Mouse (Mus musculus) right cerebral cortex, adult 18-20 months (tissue): ENCODE results near the gene Gm20767.
"Not testable (repeated sequence)": the region's sequence is repeated elsewhere in the genome, so short reads cannot be mapped to it uniquely, and the experiment has no call there.

Experiments
- DNase-seq: peaks from one replicate; pipeline ENCODE4 v3.0.0; 2022; ENCODE audit warnings: mixed read lengths

The Gm20767 gene

DNA sequence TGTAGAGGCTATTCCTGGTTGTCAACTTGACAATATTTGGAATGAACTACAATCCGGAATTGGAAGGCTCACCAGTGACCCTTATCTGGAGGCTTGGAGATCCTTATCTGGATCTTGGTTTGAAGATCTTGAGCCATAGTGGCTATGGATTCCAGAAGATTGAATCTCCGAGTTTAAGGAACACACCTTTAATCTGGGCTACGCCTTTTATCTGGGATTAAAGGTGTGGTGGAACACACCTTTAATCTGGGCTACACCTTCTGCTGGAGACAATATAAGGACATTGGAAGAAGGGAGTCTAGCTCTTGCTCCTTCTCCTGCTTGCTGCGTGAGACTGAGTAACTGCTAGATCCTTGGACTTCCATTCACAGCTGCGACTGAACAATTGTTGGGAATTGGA is at the start of gene Gm20767:
Gm20767 (plus strand) TSS at position 301 of the 400 bp plus-strand sequence.
- not testable (repeated sequence) for DNase-seq

DNA sequence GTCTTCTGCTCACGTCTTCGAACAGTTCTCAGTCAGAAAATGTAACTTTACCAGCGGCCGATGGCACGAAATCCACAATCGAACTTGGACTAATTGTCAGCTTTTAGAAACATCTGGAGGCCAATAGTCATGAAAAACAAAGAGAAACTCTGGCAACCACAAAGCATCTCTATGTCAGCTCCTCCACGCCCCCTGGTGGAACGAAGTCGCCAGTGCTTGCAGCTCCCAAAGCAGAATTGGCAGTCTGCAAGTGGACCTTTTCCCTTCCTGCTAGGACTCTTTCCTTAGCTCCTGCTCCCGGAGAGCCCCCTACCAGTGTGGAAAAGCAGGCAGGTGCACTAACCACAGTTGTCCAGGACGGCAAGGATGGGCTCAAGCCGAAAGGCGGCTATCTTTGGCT is 47.1 kb upstream of the Gm20767 start:
- not testable (repeated sequence) for DNase-seq

DNA sequence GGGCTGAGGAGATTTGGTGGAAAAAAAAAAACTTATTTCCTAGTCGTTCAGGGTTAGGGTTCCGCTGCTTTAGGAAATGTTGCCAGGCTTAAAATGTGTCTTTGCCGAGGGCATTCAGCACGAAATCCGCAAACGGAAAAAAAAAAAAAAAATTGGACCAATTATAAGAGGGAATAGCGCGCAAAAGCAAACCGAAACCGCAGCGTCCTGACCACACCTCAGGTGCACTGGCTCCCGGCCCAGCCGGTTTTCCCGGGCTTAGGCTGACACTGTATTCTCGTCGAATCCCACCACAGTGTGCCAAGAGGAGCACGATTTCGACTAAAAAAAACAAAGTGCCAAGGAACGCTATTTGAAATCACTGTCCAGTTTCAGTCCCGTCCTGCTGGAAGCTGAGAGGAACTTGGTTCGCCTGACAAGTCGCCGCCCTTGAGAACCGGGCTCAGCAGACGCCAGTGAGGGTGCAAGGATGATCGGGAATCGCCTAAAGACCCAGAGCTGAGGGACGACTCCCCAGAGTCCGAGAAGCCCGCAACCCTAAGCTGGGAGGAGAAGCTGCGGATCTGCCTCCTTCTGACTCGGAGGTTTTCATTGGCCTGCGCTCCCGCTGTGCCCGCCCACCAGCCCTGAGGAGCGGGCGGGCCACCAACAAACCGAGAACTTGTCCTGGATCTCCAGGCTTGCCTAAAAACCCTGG is 43.7 kb upstream of the Gm20767 start:
- not testable (repeated sequence) for DNase-seq

DNA sequence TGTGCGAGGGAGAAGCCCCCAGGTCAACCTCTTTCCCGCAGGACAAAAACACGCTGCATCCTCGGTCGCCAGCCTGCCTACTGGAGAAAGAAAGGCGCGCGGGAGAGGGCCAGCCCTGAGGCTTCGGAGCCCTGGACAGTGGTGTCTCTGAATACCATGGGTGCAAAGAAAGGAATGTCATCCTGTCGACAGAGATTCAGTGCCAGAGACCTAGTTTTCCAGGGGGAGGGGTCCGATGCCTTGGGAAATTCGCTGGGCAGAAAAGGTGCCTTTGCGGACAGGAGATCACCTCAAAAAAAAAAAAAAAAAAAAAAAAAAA is 43.1 kb upstream of the Gm20767 start:
- not testable (repeated sequence) for DNase-seq

DNA sequence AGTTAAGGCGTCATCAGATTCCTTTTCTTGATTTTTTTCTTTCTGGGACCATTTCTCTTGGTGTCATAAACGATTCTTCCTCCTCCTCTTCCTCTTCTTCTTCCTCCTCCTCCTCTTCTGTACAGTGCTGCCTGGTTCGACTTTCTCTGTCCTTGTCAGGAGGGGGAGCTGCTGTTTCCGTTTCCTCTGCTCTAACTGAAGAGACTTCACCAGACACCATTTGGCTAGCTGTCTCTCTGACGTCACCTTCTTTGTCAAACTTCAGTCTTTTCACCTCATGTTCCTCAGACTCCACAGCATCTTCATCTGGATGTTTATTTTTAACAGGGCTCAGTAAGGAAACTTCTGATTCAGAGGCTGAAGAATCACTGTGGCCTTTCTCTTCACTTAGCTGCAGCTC is 40.7 kb upstream of the Gm20767 start:
- DNase-seq = not testable (repeated sequence)

DNA sequence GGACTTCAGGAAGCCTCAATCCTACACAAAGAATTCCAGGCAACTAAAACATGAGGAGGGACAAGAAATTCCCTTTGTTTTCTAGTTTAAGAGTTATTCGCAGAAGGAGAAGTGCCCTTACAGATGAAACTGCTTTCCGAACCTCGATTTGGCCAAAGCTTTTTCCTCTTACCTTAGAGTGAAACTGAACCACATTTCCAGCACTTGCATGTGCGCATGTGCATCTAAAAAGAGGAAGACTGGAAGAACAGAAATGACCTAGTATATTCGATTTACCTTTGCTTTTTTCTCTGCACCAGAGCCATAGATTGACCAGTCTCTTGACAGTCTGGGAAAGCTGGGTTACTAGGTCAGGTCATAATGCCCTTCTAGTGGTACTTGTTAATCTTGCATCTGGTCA is 33.5 kb upstream of the Gm20767 start:
- DNase-seq = not testable (repeated sequence)

DNA sequence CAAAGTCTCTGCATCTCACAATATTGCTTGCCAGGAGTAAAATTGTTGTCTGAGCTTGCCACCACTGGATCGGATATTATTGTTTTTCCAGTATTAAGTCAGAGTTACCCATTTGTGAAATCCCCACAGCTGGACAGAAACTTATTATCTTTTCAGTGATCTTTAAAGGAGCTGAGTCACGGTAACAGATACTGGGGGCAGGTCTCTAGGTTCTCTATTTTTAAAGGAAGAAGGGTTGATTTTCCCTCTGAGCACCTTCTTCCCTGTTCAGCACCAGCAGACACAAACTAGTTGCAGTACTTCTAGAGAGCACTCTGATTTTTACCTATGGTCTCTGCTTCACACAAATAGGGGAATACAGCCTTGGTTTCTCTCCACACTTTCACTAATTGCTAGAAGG is 33.0 kb upstream of the Gm20767 start:
- not testable (repeated sequence) for DNase-seq

DNA sequence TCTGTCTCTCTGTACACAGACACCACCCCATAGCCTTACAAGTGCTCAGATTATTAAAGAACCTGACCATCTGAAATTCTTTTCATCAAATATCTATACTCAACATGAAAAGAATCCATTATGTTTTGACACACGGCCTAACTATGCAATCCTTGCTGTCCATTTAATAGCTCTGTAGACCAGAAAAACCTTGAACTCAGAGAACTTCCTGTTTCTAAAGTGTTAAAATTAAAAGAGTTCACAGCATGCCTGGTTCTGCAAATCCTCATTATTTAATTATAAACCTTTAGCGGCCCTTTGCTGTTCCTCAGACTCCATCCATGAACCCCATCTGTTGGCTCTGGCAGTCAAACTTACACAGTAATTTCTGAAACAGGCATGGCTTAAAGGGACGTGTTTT is 2.3 kb downstream of the Gm20767 start:
- DNase-seq = not testable (repeated sequence)

DNA sequence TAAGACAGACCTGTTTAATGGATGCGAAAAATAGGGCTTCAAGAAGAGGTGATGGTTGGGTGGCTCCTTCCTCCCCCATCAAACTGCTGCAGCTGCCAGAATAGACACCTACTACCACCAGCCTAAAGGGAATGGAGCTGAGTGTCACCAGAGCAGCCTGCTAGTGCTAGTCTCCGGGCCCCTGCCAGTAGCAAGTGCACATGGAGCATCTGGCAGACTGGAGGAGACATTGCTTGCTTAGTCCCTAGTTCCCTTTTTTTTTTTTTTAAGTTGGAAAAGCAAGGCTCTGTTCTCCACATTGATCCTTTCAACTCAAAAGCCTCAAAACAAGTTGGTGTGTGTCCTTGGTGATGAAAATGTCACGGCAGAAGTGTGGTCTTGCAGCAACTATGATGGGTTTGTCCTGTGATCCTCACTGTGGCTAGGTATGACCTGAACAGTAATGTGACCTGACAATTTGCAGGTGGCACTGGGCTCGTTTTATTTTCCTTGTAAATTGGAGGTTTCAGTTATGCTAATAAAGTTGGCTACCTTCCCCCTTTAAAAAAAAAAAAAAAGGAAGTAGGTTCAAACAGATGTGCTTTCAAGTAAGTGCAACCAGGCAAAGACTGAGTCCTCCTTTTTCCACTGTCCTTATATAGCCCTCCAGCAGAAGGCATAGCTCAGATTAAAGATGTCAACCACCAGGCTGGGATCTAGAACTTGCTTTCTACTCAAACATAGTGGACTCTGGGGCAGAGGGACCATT is 9.8 kb downstream of the Gm20767 start:
- DNase-seq = not testable (repeated sequence)

DNA sequence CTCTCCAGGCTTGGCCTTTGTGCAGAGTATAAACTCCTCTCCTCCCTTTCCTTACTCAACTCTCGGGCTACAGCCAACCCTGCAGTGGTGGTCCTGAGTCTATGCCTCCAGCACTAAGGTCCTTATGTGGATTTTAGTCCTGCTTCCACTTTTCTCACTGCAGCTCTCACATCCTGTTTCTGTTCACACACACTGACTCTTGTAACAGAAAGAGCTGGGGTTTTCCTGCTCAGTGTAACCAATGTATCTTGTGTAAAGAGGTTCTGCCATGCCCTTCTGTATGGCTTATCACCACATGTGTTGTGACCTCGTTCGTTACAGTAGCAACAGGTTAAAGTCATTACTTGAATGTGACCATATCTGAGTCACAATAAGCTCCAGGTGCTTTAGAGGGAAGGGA is 10.5 kb downstream of the Gm20767 start:
- not testable (repeated sequence) for DNase-seq

DNA sequence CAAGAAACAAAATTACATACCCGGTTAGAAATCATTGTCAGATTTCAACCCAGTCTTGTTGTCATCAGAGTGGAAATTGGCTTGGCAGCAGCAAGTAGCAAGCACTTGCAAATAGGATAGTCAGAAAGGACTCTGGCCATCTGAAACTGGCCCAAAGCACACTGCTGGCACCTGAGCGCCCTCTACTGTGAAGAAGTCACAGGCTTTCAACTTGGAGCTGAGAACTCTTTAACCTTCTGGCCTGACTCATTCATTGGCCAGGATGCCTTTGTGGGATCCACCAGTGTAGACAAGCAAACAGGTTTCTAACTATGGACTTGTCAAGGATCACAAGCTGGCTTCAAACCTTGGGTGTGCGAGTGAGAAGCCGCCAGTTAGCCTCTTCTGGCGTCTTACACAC is 28.3 kb downstream of the Gm20767 start:
- DNase-seq = not testable (repeated sequence)

DNA sequence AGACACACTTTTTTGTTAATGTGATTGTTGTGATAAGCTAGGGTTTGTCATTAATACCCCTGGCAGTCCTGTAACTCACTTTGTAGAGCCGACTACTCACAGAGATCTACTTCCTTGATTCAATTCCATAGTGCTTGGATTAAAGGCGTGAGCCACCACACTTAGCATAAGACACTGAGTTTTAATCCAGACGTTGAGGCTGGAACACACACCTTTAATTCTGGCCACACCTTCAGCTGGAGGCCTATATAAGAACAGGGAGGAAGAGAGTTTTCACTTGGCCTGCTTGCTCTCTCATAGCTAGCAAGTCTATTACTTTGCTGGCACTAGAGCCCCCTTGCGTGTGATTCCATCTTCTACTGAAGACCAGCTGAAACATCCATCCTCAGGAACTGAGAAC is 32.1 kb downstream of the Gm20767 start, which contains the start of gene Gm21818:
Gm21818 (plus strand) TSS at position 301 of the 400 bp plus-strand sequence.
- not testable (repeated sequence) for DNase-seq

DNA sequence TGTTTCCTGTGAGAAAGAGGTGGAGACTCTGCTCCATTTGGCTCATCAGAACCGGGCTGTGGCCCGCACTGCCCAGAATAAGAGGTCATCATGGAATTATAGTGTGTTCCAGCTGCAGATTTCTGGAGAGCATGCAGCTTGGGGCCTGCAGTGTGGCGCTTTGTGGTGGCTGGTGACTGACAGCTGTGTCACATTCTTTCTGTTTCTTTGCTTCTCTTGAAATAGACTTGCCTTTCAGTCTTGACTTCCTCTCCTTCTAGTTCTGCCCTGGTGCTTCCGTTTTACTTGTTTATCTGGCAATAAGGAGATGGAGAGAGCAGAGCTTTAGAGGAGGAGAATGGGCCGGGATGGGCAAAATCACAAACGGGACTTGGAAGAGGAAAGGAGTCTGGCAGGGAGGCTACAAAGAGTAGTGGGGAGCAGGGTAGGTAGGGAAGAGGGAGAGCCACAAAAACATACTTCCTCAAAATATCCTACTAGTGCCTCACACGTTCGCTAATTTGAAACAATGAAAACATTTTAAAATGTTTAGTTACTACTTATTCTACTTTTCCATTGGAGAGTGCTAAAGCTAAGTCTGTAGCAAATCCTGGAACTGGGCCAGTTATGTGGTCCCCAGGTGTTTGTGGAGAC is 56.3 kb downstream of the Gm20767 start:
- DNase-seq = not testable (repeated sequence)
